Mouse (Mus musculus) left cerebral cortex, postnatal 25 days (tissue): Measurements from ENCODE around the gene Tifab. TPM values are rescaled to one million over a fixed set of nuclear protein-coding genes. Genes with fewer than 3 reads are reported as not detected.

Source experiments
- DNase-seq, 2 experiments: peaks; one replicate each; pipeline ENCODE4 v3.0.0; 2022; ENCODE audit warnings: low spot score in 2 of 2, mixed read lengths in 1 of 2
- intact Hi-C: fragments of 180-260 bp; cut with DNase I; formaldehyde crosslinking; loops from one replicate; pipeline ENCODE4 v1.15.1; 2025
- total RNA-seq, 2 experiments: library from RNA; stranded (reverse); gene quantifications; 2 replicates each; pipeline ENCODE4 v1.2.3; 2021

Gene Tifab
- total RNA-seq, 2 experiments from 2014 or later: 1.5 to 2.3 TPM

- intact Hi-C loops: no loop called here
- no peak for DNase-seq
Measured at GRCm38 (mm10) chr13:56144021-56144420, 34.7 kb downstream of the Tifab start.

GRCm38 (mm10) chr13:56143151-56143513, 35.6 kb downstream of the Tifab start:
- intact Hi-C loops: no loop called here
- no peak for DNase-seq

- no peak for DNase-seq
- intact Hi-C loops: no loop called here
Measured at GRCm38 (mm10) chr13:56142382-56143150, 36.1 kb downstream of the Tifab start.

GRCm38 (mm10) chr13:56139167-56139751, 39.4 kb downstream of the Tifab start:
- intact Hi-C loops: no loop called here
- no peak for DNase-seq

- intact Hi-C loops: no loop called here
- DNase-seq: no peak
Measured at GRCm38 (mm10) chr13:56136200-56136599, 42.5 kb downstream of the Tifab start, which contains the start of gene H2afy. TSS of gene H2afy (minus strand) at chr13:56136361.

- peak; percentile 87 to 90 for DNase-seq
- intact Hi-C loops: no loop called here
Measured at GRCm38 (mm10) chr13:56135231-56136052, 43.2 kb downstream of the Tifab start.

GRCm38 (mm10) chr13:56134631-56135181, 44.0 kb downstream of the Tifab start:
- DNase-seq: no peak
- intact Hi-C loops: no loop called here

GRCm38 (mm10) chr13:56134031-56134430, 44.7 kb downstream of the Tifab start:
- no peak for DNase-seq
- intact Hi-C loops: no loop called here

GRCm38 (mm10) chr13:56132941-56133340, 45.7 kb downstream of the Tifab start:
- DNase-seq: no peak
- intact Hi-C loops: no loop called here

GRCm38 (mm10) chr13:56132326-56132936, 46.3 kb downstream of the Tifab start:
- no peak for DNase-seq
- intact Hi-C loops: no loop called here

GRCm38 (mm10) chr13:56130544-56130943, 48.1 kb downstream of the Tifab start:
- DNase-seq: no peak
- intact Hi-C loops: no loop called here

- intact Hi-C loops: no loop called here
- DNase-seq: no peak
Measured at GRCm38 (mm10) chr13:56129578-56129977, 49.1 kb downstream of the Tifab start.

- no peak for DNase-seq
- intact Hi-C loops: no loop called here
Measured at GRCm38 (mm10) chr13:56129014-56129413, 49.7 kb downstream of the Tifab start.

GRCm38 (mm10) chr13:56125632-56126031, 53.1 kb downstream of the Tifab start:
- no peak for DNase-seq
- intact Hi-C loops: no loop called here

Other genes starting within 250 kb of the Tifab start
- gene H2afy, start 42.5 kb downstream of the Tifab start, total RNA-seq: 100 to 1,000 TPM in 1 of 2 experiments, 10 to 100 TPM in 1; 98.3 to 102 TPM
- gene Neurog1, start 73.3 kb upstream of the Tifab start, total RNA-seq: under 1 TPM; 0.18 to 0.34 TPM
- gene Cxcl14, start 117.7 kb upstream of the Tifab start, total RNA-seq: 100 to 1,000 TPM; 130 to 158 TPM
- not detected for gene Gm3045, start 247.7 kb upstream of the Tifab start, total RNA-seq